Mouse (Mus musculus) olfactory bulb, adult 2 months (tissue): ENCODE measurements around the gene Celf2.

Experiments
- CTCF ChIP-seq: fragments of 200-500 bp; IDR thresholded peaks from 2 replicates; pipeline ENCODE4 v1.5.1; 2012; ENCODE audit warnings: low read depth, mild to moderate bottlenecking, low read length, moderate library complexity; ENCODE audit not compliant: insufficient read depth
- POLR2A ChIP-seq: fragments of 200-500 bp; IDR thresholded peaks from 2 replicates; pipeline ENCODE4 v1.6.1; 2012; ENCODE audit warnings: mild to moderate bottlenecking, low read depth, low read length, moderate library complexity; ENCODE audit not compliant: insufficient read depth

GRCm38 (mm10) chr2:7236452-7236851 lies 272.9 kb downstream of the Celf2 start:
- TF ChIP-seq CTCF: no peak
- TF ChIP-seq POLR2A: no peak
